Mouse (Mus musculus) right cerebral cortex, adult 2 months (tissue): ENCODE results near the gene Vdr.

ENCODE experiments used
- DNase-seq, 2 experiments: peaks; one replicate each; pipeline ENCODE4 v3.0.0; 2021 to 2022; ENCODE audit warnings: low spot score in 2 of 2

The Vdr gene

DNA sequence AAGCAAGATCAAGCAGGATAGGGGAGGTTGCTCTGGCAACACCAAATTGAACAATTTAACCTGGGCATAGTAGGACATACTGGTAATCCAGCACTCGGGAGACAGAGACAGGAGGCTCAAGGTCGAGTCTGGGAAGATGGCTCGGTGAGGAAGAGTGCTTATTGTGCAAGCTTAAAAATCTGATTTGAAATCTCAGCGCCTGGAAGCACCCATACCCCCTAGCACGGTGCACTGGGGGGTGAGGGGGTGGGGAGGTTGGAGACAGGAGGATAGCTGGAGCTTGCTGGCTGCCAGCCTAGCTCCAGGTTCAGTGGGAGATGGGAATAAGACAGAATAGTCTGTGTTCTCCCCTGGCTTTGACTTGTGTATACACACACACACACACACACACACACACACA, 9.9 kb upstream of the Vdr start:
- DNase-seq = no peak

GRCm38 (mm10) chr15:97919217-97919616, 8.8 kb upstream of the Vdr start:
- DNase-seq = no peak

DNA sequence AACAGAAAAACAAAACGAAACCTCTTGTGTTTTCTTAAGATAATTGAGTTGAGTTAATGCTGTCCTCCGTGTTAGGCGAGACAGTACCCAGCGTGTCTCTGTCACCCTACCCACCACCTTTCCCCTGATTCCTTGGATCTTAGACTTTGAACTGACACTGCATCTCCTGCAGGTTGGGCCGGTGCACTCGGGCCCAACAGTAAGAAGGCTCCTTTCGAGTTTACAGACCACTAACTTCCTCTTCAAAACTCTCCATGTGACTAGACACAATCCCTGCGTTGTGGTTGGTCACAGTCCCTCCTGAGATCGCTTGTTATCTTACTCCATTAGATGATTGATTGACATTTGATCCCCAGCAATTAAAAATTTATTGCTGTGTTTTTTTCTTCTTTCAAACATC, 7.6 kb upstream of the Vdr start:
- DNase-seq = no peak

DNA sequence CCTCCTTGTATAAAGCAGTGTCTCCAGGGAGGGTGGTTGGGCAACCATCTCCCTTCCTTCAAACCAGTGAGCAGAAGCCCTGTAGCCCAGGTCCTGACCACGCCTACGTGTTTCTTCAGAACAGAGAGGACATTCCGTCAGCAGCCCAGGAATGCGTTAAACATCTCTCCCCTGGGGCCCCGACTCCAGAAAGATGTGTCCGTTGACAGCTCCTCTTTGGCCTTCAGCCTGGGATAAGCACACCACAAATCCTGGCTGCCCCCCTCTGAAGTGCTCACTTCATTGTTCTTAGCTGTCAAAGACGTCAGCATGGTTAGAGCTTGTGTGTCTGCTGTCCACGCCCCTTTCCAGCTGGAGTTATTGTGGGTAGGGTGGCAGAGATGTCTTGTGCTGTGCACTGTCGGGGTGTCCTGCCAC, 3.9 kb upstream of the Vdr start:
- no peak for DNase-seq

DNA sequence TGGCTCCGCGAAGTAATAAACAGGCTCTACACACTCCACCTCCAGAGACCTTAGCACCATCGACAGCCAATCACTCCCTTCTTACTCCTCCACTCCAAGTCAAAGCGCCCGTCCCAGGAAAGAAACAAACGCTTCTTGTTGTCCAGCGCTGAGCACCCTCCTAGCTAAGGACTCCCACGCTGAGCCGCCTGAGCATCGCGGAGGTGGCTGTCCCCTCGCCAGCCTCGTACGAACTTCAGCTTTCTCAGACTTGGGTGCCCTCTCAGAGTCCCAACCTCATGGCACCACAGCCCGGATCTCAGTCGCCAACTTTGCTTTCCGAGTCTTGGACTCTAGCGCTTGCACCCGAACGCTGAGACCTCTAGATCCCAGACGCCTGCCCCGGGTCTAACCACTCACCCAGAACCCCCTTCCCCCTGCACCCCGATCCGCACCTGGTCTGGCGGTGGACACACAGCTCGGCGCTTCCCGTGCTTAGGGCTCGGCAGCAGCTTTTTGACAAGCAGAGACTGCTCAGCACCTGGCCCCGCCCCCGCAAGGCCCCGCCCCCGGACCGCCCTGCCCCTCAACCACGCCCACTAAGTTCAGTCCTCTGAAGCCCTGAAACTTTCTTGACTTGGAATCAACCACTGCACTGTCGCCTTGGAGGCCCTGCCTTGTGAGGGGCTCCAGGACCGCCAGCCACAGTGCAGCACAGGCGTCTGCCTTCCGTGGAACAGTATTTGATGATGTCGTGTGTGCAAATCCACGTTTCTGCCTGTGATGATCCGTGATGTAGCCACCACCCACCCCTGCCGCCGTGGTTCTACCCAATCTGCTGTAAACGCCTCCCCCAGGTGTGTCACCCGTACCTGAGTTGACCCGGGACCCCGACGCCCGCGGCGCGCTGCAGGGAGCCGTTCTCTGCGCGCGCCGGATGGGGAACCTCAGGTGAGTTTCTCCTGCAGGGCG, 2.4 kb downstream of the Vdr start:
- no peak for DNase-seq

DNA sequence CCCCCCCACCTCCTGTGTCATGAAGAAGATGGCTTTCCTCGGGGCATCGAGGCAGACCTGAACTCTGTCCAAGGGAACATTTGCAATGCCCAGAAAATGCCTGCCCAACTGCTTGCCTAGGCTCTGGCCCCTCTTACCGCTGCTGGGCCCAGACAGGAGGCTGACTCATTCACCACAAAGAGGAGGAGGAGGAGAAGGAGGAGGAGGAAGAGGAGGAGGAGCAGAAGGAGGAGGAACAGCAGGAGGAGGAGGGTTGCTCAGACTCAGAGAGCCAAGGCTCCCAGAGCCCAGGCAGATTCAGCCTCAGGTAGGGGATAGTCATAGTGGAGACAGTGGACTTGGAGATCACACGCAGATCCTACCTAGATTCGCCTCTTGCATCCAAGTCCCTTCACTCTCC, 3.2 kb downstream of the Vdr start:
- DNase-seq = no peak

- no peak for DNase-seq
Observed at GRCm38 (mm10) chr15:97905281-97905680, 5.1 kb downstream of the Vdr start.

DNA sequence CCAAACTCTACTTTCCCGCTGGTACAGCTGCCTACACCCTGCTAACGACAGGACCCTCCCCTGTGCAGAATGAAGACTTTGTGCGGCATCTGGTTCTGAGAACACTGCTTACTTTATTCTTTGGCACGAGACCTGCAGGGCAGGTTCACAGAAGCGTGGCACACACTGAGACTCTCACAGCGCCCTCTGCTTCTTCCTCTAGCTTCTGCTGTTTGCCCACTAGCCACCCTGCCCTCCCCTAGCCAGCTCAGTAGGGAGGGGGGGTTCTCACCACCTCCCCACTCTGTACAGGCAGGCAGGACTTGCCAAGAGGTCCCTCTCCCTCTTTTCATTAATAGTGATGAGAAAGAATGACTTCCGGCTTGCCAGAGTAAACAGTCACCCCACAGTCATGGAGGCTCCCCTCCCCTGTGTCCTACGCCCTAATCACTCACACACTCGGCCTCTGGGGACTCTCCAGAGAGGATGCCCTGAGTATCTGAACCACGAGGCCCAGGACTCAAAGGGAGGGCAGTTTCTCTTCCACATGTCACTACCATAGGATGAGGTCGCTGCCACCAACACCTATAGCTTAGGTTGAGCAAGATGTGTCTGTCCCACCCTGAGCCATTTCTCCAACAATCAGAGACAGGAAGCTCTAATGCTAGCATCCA, 6.0 kb downstream of the Vdr start:
- no peak for DNase-seq

DNA sequence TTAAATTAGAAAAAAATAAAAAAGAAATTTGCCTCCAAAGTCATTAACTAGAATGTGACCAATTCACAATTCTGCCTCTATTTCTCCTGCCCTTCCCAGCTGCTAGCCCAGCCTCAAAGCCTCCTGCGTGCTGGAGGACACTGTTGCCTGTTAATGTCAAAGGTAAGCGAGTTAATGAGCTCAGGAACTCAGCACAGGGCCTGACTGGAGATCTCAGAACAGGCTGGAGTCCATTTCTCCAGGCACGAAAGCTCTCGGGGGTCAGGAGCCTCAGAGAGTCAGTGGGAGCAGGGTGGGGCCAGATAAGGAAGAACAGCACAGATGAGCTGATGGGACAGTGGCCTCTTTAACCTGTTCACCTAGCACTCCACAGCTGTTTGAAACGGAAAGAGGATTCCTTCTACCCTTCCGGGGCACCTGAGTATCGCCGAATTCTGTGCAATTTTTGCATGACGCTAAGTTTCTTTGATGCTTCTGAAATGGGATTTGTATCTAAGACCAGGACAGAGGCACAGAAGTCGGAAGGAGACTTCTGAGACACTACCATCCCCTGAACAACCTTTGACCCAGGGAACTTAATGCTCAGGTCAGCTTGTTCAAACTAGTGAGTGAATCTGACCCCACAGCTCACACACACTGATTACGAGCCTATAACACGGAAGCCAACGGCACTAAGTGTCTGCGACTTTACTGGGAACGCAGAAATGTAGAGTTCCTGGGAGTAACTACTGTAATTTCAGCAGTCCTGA, 7.0 kb downstream of the Vdr start:
- DNase-seq = no peak

DNA sequence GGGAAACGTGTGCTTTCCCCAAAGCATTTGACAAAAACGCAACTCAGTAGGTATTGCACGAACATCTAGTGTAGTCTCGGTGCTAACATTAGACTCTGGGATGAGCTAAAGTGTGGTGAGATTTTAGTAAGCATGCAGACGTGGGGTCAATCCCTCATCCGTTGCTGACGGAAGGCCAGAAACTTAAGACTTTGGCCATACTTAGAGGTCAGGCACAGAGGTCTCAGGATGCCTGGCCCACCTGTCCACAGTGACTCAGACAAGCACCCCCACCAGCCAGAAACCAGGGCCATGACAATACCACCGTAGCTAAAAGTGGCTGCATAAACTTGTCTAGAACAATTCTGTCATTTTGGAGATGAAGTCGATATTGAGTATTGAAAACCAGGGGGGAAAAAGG, 9.4 kb downstream of the Vdr start:
- no peak for DNase-seq

DNA sequence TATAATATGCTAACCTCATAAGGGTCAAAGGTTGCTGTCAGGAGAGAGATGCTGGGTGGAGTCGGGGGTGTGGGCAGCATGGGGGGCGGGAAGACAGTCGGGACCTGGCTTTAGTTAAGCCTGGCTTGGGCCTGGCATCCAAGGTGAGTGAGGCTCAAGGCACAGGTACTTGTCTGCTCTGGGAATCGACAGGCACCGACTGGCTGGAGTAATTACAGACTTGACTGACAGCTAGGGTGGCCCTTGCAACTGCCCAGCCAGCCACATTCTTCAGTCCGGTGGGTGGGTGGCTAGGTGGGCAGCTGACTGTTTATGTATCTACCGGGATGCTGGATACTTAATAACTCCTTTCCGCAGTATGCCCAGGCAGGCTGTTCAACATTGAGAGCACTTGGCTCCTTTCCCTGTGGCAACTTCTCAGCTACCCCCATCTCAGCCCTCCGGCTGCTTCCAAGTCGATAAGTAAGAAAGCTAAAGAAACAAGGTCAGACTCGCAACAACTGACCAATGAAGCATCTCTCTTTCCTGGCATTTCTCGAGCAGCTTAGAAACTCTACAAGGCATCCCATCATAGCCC, 10.0 kb downstream of the Vdr start:
- DNase-seq = no peak

GRCm38 (mm10) chr15:97899714-97900113, 10.7 kb downstream of the Vdr start:
- DNase-seq = no peak

DNA sequence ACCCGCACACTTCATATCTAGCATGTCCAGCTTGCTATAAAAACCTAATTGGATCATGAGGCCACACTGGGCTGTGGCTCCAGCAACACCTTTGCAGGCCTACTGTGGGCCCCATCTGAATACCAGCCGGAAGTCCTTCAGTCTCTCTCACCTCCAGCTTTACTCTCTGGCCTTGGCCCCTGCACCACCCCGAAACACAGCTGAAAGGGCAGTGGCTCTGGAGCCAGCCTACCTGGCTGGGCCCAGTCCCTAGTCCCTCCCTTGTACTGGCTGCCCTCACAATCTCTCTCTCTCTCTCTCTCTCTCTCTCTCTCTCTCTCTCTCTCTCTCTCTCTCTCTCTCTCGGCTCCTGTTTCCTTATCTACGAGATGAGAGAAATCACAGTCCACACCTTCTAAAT, 11.6 kb downstream of the Vdr start:
- no peak for DNase-seq

DNA sequence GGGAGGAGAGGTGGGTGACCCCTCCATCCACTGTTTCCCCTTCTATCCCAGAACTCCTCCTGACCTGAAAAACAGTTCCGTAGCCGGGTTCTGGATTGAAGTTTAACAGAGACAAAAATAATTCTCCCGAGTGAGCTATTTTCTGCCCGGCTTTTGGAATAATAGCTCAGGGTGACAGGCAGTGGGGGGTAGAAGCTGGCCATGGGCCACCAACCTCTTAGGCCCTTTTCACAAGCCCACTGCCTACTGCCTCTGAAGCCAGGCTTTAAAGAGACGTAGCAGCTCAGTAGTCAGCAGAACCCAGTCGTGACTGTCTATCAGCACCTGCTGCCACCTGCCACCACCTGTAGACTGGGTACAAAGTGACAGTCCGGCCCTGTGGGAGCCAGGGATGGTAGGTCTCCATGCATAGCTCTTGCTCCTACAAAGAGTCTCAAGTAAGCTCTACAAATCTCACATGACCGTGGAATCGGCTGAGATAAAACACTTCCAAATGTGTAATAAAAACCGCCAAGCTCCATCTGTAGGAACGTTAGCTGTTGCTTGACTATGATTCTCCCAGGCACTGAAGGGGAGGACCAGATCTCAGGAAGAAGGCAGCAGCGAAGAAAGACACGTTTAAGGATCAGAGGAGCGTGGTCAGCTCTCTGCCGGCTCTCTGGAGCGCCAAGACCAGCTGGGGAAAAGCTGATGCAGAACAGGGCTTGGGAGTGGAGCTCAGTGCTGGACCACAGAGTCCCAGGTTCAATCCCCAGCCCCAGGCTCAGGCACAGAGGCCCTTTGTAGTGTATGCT, 13.4 kb downstream of the Vdr start:
- DNase-seq = no peak

- DNase-seq = no peak
Observed at GRCm38 (mm10) chr15:97896347-97896746, 14.1 kb downstream of the Vdr start.

- no peak for DNase-seq
Observed at GRCm38 (mm10) chr15:97895847-97896246, 14.6 kb downstream of the Vdr start.

DNA sequence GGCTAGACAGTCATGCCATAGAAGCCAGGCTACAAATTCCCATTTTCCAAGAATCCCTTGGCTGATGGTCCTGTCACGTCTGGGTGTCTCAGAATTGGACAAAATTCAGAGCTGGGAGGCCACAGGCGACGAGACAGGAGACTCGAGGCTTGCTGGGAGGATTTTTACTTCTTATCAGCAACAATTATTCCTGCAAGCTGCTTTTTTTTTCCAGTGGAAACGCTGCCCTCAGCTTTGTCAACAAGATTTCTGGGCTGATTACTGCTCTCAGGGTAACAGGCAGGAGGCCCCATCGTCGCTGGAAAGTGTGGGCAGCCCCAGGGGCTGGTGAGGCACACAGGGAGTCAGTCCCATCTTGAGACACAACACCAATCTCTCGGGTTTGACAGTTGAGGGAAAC, 17.9 kb downstream of the Vdr start:
- DNase-seq = no peak

DNA sequence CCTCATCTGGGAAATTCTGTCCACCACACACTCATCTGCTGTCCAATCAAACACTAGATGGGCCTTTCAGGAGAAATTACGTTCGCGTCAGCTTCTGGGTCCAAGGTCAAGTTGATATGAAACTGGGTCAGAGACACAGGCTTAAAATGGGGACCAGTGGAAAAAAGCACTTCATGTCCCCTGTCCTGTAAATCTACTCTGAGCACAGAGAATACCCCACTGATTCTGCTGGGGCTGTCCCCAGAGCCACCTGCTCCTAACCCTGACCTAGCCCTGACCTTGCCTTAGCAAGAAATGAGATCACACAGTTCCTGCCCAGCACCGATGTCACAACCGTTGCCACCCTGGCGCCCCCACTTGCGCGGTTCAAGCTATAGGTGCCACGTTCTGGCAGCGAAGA, 20.0 kb downstream of the Vdr start:
- no peak for DNase-seq

- DNase-seq = no peak
Observed at GRCm38 (mm10) chr15:97890017-97890416, 20.4 kb downstream of the Vdr start.

DNA sequence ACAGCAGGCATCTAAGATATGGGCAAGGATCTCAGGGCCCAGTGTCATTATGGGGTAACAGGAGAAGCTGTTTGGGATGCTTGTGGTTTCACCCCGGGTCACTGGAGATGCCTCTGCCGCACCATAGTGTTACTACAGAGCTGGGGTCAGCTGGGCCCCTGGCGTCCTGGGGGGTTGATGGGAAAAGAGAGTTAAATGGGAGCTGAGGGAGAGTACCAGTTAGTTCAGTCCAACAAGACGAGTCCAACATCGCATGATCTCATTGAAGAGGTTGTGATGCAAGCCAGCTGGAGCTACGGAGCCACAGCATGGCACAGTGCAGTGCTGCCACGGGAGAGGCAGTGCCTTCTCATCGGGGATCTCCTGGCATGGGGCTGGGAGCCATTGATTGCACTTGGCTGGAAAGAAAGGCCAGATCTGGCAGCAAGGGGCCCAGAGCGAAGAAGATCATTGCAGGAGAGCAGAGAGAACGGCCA, 22.9 kb downstream of the Vdr start:
- DNase-seq = no peak

GRCm38 (mm10) chr15:97881423-97881822, 29.0 kb downstream of the Vdr start:
- no peak for DNase-seq
